Mouse (Mus musculus): Measurements from ENCODE around the gene Syp. TPM values are rescaled to one million over a fixed set of nuclear protein-coding genes. Genes with fewer than 3 reads are reported as not detected.
A peak's percentile ranks its signal among the peaks of the same experiment; 100 is the strongest.

Gene Syp
- polyA plus RNA-seq (2012; rRNA removed): 160 and 180 TPM in 2 replicates

DNA sequence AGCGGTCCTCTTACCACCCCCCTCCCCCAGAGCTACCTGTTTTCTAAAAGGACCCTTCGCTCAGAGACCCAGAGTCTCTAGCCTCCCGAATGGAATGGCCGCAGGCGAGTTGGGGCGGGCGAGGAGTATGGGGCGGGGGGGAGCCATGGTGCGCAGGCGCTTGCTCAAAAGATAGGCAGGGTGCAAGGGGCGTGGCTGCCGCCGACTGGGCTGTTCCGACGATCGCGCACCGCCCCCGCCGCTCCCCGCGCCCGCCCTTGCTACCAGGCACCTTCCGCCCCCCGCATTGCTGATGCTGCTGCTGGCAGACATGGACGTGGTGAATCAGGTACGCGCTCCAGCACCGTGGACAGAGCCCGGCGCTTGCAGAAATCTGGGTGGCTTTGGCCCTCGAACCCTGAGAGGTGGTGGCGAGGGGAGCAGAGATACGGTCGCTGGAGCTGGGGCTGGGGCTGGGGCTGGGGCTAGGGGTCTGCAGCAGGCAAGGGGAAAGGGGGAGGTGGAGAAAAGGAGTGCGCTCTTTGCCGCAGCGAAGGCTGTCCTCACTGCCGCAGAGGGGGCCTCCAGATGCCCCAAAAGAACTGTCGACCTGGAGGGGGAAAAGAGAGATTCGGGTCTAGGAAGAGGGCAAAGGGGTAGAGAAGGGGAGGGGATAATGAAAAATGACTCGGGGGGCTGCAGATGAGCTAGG, at the start of gene Syp:
TSS of gene Syp (plus strand) at position 71 of the 691 bp plus-strand sequence.
- peak; percentile 4; the same call in 1 of the 2 replicates for TF ChIP-seq POLR2A (IDR thresholded peaks at IDR 0.05; ENCODE audit: borderline replicate concordance, extremely low read depth, insufficient read depth, insufficient read length, poor library complexity, severe bottlenecking)
- TF ChIP-seq CTCF (IDR thresholded peaks at IDR 0.05; ENCODE audit: borderline replicate concordance, extremely low read depth, insufficient read depth, insufficient read length): no peak
- DNase-seq (ENCODE audit: low read depth): peak; percentile 94

DNA sequence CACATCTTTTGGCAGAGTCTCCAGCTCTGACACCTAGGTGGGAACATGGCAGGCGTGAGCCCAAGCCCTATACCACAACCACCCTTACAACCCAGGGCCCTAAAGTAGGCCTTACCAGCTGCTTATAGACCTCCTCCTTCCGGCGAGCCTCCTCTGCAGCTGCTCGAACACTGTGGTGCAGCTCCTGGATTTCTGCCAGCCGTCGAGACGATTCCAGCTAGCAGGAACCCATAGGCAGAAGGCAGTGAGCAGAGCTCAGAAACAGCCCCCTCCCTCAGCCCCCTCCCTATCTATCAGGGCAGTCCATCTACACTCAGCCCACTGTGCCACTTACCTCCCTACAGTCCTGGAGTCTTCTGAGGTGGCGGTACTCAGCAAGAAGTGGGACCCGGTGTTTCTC, 42.9 kb upstream of the Syp start:
- TF ChIP-seq CTCF (IDR thresholded peaks at IDR 0.05; ENCODE audit: borderline replicate concordance, extremely low read depth, insufficient read depth, insufficient read length): no peak
- peak; percentile 5 for DNase-seq (ENCODE audit: low read depth)

DNA sequence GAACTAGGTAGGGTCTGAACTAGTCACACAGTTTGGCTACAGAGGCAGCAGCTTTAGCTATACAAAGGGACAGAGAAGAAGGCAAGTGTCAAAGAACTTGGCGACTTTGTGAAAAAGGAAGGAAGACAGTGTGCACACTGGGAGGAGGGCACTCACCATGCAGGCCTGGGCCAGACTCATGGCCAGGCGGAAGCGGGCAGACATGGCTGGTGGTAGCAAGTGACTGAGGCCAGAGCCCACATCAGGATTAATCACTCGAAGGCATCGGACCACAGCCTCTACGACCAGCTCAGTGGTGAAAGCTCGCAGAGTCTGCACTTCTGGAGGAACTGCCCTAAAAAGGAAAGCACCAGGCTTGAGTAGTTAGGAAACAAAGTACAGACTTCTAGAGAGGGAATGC, 34.3 kb upstream of the Syp start:
- no peak for DNase-seq (ENCODE audit: low read depth)
- no peak for TF ChIP-seq POLR2A (IDR thresholded peaks at IDR 0.05; ENCODE audit: borderline replicate concordance, extremely low read depth, insufficient read depth, insufficient read length, poor library complexity, severe bottlenecking)
- no peak for TF ChIP-seq CTCF (IDR thresholded peaks at IDR 0.05; ENCODE audit: borderline replicate concordance, extremely low read depth, insufficient read depth, insufficient read length)

DNA sequence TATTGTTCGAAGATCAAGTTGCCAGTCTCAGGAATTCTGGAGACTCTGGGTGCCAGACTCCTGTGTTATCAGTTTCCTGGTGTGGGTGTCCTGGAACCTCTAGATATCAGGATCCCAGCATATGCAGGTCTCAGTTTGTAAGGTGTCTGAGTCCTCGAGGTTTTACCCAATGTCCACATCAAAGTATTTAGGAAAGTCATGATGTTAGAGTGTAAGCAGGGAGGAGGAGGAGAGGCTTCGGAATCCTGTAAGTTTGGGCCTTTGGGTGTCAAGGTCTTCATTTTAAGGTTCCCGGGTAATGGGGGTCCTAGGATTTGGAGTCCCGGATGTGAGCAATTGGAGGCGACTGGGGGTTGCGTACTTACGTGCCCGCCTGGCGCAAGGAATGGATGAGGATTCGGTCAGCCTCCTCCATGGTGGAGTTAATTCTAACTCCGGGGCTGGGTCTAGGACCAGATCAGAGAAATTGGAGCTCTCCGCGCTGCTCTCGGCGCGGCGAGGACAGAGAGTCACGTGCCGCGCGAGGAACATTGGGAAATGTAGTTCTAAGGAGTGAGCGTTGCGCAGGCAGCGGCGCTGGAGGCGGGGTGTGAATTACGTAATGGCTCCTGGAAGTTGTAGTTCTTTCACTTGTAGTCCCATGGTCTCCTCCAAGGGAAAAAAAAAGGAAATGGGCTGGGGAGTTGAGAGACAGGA, 33.2 kb upstream of the Syp start, which contains the start of gene Ccdc22:
TSS of gene Ccdc22 (minus strand) at position 639 of the 696 bp plus-strand sequence.
- peak; percentile 95 for DNase-seq (ENCODE audit: low read depth)
- no peak for TF ChIP-seq POLR2A (IDR thresholded peaks at IDR 0.05; ENCODE audit: borderline replicate concordance, extremely low read depth, insufficient read depth, insufficient read length, poor library complexity, severe bottlenecking)
- TF ChIP-seq CTCF (IDR thresholded peaks at IDR 0.05; ENCODE audit: borderline replicate concordance, extremely low read depth, insufficient read depth, insufficient read length): no peak

DNA sequence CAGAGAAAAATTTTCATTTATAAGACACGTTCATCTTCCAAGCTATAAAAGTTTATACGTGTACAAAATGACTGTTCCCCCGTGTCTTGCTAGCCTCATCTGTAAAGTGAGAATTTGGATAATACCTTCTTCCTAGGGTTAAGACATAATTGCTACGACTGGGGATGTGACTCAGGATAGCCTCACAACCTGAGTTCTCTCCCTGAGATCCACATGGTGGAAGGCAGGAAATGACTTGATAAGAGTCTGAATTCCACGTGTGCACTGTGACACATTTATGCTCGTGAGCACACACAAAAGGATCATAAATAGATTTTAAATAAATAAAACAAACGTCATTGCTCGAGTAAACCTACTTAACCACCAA, 32.7 kb upstream of the Syp start:
- DNase-seq (ENCODE audit: low read depth): no peak
- no peak for TF ChIP-seq CTCF (IDR thresholded peaks at IDR 0.05; ENCODE audit: borderline replicate concordance, extremely low read depth, insufficient read depth, insufficient read length)
- no peak for TF ChIP-seq POLR2A (IDR thresholded peaks at IDR 0.05; ENCODE audit: borderline replicate concordance, extremely low read depth, insufficient read depth, insufficient read length, poor library complexity, severe bottlenecking)

DNA sequence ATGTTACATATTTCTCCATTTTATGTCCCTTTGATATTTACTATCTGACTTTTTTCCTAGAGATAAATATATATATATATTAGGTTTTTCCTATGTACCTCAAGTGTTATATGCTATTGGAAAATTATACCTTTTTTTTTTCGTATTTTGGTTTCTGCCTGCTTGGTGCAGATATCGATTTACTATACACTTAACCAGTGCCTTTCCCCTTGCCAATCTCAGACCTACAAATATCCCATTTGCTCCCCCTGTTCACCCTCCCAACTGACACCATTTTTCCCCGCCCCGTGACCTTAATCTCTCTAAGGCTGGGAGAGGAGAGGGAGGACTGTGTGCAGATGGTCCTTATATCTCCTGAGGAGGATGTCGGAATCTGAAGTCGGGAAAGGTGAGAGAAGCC, 31.5 kb upstream of the Syp start, which contains the start of gene Cacna1f:
TSS of gene Cacna1f (plus strand) at position 301 of the 400 bp plus-strand sequence.
- DNase-seq (ENCODE audit: low read depth): no peak
- no peak for TF ChIP-seq POLR2A (IDR thresholded peaks at IDR 0.05; ENCODE audit: borderline replicate concordance, extremely low read depth, insufficient read depth, insufficient read length, poor library complexity, severe bottlenecking)

DNA sequence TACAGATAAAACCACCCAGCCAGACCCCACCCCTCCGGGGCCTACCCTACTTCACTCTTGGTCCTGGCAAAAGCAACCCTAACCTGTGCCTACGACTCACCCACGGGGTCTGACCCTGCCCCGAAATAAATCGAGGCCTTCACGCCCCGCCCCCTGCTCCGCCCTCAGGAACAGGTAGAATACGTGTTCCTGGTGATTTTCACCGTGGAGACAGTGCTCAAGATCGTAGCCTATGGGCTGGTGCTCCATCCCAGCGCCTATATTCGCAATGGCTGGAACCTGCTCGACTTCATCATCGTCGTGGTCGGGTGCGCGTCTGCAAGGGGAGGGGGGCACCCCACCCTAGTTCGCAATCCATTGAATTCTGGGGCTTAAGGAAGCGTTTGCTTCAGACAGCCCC, 28.2 kb upstream of the Syp start:
- TF ChIP-seq CTCF (IDR thresholded peaks at IDR 0.05; ENCODE audit: borderline replicate concordance, extremely low read depth, insufficient read depth, insufficient read length) (no peak), POLR2A (IDR thresholded peaks at IDR 0.05; ENCODE audit: borderline replicate concordance, extremely low read depth, insufficient read depth, insufficient read length, poor library complexity, severe bottlenecking) (no peak)
- peak; percentile 12 for DNase-seq (ENCODE audit: low read depth)

DNA sequence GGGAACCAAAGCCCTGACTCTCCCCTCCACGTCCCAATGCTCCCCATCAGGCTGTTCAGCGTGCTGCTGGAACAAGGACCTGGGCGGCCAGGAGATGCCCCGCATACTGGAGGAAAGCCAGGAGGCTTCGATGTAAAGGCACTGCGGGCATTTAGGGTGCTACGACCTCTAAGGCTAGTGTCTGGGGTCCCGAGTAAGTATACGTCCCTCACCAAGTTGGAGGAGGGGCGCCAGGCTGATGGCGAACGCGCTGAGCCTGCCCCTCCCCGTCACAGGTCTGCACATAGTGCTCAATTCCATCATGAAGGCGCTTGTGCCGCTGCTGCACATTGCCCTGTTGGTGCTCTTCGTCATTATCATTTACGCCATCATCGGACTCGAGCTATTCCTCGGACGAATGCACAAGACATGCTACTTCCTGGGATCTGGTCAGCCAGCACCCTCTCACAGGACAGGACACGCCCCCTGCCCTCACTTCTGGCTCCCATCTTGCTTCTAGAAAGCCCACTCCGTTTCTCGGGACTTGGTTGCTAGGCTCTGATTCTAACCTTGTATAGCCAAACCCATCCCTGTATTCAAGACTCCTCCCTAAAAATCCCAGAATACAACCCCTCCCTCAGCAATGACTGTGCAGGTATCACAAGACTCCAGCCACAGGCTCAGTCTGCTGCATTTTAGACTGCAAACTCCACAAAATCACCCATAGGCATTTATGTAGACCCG, 27.6 kb upstream of the Syp start:
- TF ChIP-seq POLR2A (IDR thresholded peaks at IDR 0.05; ENCODE audit: borderline replicate concordance, extremely low read depth, insufficient read depth, insufficient read length, poor library complexity, severe bottlenecking) (no peak), CTCF (IDR thresholded peaks at IDR 0.05; ENCODE audit: borderline replicate concordance, extremely low read depth, insufficient read depth, insufficient read length) (no peak)
- peak; percentile 31 for DNase-seq (ENCODE audit: low read depth)

DNA sequence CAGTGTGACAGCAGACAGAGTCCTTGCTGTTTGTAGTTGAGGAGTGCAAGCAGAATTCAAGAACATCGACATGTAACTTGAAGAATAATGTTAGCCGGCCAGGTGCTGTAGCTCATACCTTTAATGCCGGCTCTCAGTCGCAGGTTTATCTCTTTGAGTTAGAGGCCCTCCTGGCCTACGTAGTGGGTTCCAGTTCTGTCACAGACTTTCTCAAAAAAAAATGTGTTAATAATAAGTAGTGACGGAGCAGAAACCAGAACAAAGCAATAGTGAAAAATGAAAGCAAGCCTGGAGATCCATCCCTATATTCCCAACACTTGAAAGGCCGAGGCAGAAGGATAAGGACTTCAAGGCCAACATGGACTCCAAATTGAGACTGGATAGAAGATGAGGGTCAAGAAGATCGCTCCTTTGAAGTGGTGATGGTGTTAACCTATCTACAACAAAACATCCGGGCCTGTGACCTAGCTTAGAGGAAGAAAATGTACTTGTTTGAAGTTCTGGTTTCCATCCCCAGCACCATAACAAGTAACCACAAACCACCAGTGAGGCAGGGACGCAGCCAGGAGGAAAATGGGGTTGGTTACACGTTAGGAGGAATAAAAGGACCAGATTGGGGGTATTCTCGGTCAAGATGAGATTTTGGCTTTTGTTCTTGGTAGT, 20.3 kb upstream of the Syp start:
- no peak for DNase-seq (ENCODE audit: low read depth)
- TF ChIP-seq POLR2A (IDR thresholded peaks at IDR 0.05; ENCODE audit: borderline replicate concordance, extremely low read depth, insufficient read depth, insufficient read length, poor library complexity, severe bottlenecking): no peak
- TF ChIP-seq CTCF (IDR thresholded peaks at IDR 0.05; ENCODE audit: borderline replicate concordance, extremely low read depth, insufficient read depth, insufficient read length): no peak

DNA sequence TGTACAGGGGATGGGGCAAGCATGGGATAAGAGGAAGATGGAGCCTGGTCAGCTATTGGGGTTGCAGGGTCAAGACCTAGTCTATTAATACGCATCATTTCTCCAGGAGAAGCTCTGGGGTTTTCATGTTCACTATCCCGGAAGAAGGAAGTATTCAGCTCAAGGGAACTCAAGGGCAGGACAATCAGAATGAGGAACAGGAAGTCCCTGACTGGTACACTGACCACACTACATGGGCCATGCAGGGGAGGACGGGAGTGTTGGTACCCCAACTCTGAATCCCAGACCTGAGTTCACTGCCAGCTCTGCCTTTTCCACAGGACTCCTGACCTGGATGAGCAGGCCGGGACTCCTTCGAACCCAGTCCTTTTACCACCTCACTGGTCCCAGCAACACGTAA, 5.7 kb upstream of the Syp start:
- TF ChIP-seq CTCF (IDR thresholded peaks at IDR 0.05; ENCODE audit: borderline replicate concordance, extremely low read depth, insufficient read depth, insufficient read length): no peak
- TF ChIP-seq POLR2A (IDR thresholded peaks at IDR 0.05; ENCODE audit: borderline replicate concordance, extremely low read depth, insufficient read depth, insufficient read length, poor library complexity, severe bottlenecking): no peak
- no peak for DNase-seq (ENCODE audit: low read depth)

DNA sequence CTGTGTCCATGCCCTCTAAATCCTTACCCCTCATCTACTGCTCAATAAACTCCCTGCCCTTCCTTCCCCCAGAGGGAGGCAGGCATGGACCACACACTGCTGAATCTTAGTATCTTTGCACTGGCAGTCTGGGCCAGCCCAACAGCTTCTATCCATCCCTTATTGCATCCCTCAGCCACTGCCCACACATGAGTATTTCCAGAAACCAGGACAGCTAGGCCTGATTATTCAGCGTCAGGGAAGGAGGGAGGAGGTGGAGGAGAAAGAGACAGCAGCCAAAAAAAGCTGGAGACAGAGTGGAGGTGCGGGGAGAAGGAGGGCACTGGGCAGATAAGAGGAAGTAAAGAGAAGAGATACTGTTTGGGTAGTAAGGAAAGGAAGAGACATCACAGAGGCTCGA, 3.2 kb upstream of the Syp start:
- no peak for TF ChIP-seq POLR2A (IDR thresholded peaks at IDR 0.05; ENCODE audit: borderline replicate concordance, extremely low read depth, insufficient read depth, insufficient read length, poor library complexity, severe bottlenecking)
- no peak for TF ChIP-seq CTCF (IDR thresholded peaks at IDR 0.05; ENCODE audit: borderline replicate concordance, extremely low read depth, insufficient read depth, insufficient read length)

More for the DNA sequence above, 3.2 kb upstream of the Syp start:
- no peak for DNase-seq (ENCODE audit: low read depth)
